Mouse (Mus musculus) liver, embryonic 14 days (tissue): ENCODE data around the gene Slc31a2. TPM values are rescaled to one million over a fixed set of nuclear protein-coding genes. Genes with fewer than 3 reads are reported as not detected.

ENCODE experiments used
- polyA plus RNA-seq: library from polyadenylated mRNA; depleted of rRNA; stranded (reverse); fragments of >200 nt; gene quantifications from 2 replicates; pipeline ENCODE4 v1.2.3, GENCODE M21; 2012; rRNA removed

The Slc31a2 gene
- polyA plus RNA-seq, result 3.6 and 4.4 TPM in 2 replicates

DNA sequence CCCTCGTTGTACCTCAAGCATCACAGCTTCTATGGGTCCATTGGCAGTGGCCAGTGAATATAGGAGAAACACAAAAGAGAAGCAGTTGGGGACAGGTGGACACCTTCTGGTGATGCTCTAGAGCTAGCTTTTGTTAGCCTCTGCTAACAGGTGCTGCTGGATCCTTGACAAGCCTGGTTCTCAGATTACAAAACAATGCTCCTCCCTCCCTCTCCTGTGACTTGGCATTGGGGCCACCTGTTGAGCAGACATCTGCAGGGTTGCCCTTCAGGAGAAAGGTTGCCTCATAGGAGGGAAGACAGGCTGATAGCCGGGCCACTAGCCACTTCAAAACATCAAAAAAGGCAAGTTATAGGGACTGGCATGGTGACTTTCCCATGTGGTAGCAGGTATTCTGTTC, at the start of gene Slc31a2:
Gene Slc31a2, plus strand, starts transcription at position 287 of the 400 bp plus-strand sequence.

GRCm38 (mm10) chr4:62230769-62231168, 31.6 kb upstream of the Slc31a2 start, which contains the start of gene Zfp37:
Gene Zfp37 (minus strand): TSS chr4:62231047.

Other genes starting within 250 kb of the Slc31a2 start
- 0.05 TPM in 1 of 2 replicates, not detected in the other for gene Mup20, start 208.4 kb upstream of the Slc31a2 start, polyA plus RNA-seq
- not detected in 2 replicates for gene Mup3, start 175.2 kb upstream of the Slc31a2 start, polyA plus RNA-seq
- gene Mup21, start 111.7 kb upstream of the Slc31a2 start, polyA plus RNA-seq, result not detected in 2 replicates
- 0.27 and 0.30 TPM in 2 replicates for gene Zfp37, start 31.5 kb upstream of the Slc31a2 start, polyA plus RNA-seq
- 9.3 and 10.7 TPM in 2 replicates for gene Fkbp15, start 98.0 kb downstream of the Slc31a2 start, polyA plus RNA-seq
- 22.1 and 26.2 TPM in 2 replicates for gene Slc31a1, start 98.2 kb downstream of the Slc31a2 start, polyA plus RNA-seq
- gene Cdc26, start 146.1 kb downstream of the Slc31a2 start, polyA plus RNA-seq, result 46.4 and 53.1 TPM in 2 replicates
- 8.8 and 10.0 TPM in 2 replicates for gene Prpf4, start 146.2 kb downstream of the Slc31a2 start, polyA plus RNA-seq
- not detected in 2 replicates for gene Rnf183, start 172.7 kb downstream of the Slc31a2 start, polyA plus RNA-seq
- gene Wdr31, start 208.3 kb downstream of the Slc31a2 start, polyA plus RNA-seq, result 0.58 and 0.66 TPM in 2 replicates
- 0.14 and 0.19 TPM in 2 replicates for gene Bspry, start 217.5 kb downstream of the Slc31a2 start, polyA plus RNA-seq
- gene Hdhd3, start 240.9 kb downstream of the Slc31a2 start, polyA plus RNA-seq, result 3.2 and 3.4 TPM in 2 replicates